Mouse (Mus musculus): ENCODE results near the gene Rora. TPM values are rescaled to one million over a fixed set of nuclear protein-coding genes. Genes with fewer than 3 reads are reported as not detected.

Gene Rora
- polyA plus RNA-seq, 1 experiment from 2014 or later: 8.9 TPM

- peak overlapping the region; percentile 24 for H3K27ac ChIP-seq
- H3K4me3 ChIP-seq (replicated peaks): no peak overlapping the region
- no peaks in the 10 kb centered on the region for H3K27me3 ChIP-seq
- H3K9me3 ChIP-seq (replicated peaks): no peaks in the 10 kb centered on the region
- H3K9ac ChIP-seq: no peak overlapping the region
- peak; percentile 73 for ATAC-seq (replicated peaks; ENCODE audit: low FRiP score)
- no peaks in the 10 kb centered on the region for H3K36me3 ChIP-seq
- H3K4me2 ChIP-seq: no peak overlapping the region
- peaks cover 18% of the 10 kb centered on the region for H3K4me1 ChIP-seq
Measured at GRCm38 (mm10) chr9:69181411-69181810, 527.8 kb downstream of the Rora start.

GRCm38 (mm10) chr9:69183888-69184287 is 530.3 kb downstream of the Rora start:
- ATAC-seq (replicated peaks; ENCODE audit: low FRiP score): no peak
- Histone ChIP-seq H3K9ac (no peak overlapping the region), H3K36me3 (no peaks in the 10 kb centered on the region), H3K4me1 (peaks cover 18% of the 10 kb centered on the region), H3K27me3 (no peaks in the 10 kb centered on the region), H3K4me3 (replicated peaks) (no peak overlapping the region), H3K4me2 (no peak overlapping the region), H3K9me3 (replicated peaks) (no peaks in the 10 kb centered on the region), H3K27ac (no peak overlapping the region)
- WGBS: 77% methylated on average over 4 of the region's 4 CpGs

GRCm38 (mm10) chr9:69190726-69191125 is 537.1 kb downstream of the Rora start:
- 0 out of 2 replicates have a peak, but pooled peaks cover 4% of the 10 kb centered on the region for H3K4me1 ChIP-seq
- no peak for ATAC-seq (replicated peaks; ENCODE audit: low FRiP score)
- no peak overlapping the region for H3K9ac ChIP-seq
- no peak overlapping the region for H3K27ac ChIP-seq
- WGBS: 38% methylated on average over 1 of the region's 1 CpGs
- H3K4me3 ChIP-seq (replicated peaks): no peak overlapping the region
- no peaks in the 10 kb centered on the region for H3K27me3 ChIP-seq
- no peak overlapping the region for H3K4me2 ChIP-seq
- no peaks in the 10 kb centered on the region for H3K9me3 ChIP-seq (replicated peaks)
- no peaks in the 10 kb centered on the region for H3K36me3 ChIP-seq

GRCm38 (mm10) chr9:69192446-69192845 is 538.9 kb downstream of the Rora start:
- Histone ChIP-seq H3K4me3 (replicated peaks) (no peak overlapping the region), H3K27me3 (no peaks in the 10 kb centered on the region), H3K27ac (no peak overlapping the region), H3K36me3 (no peaks in the 10 kb centered on the region), H3K9me3 (replicated peaks) (no peaks in the 10 kb centered on the region), H3K4me2 (no peak overlapping the region), H3K9ac (no peak overlapping the region), H3K4me1 (0 out of 2 replicates have a peak, but pooled peaks cover 4% of the 10 kb centered on the region)
- 92% methylated on average over 8 of the region's 8 CpGs for WGBS
- no peak for ATAC-seq (replicated peaks; ENCODE audit: low FRiP score)

- Histone ChIP-seq H3K27ac (no peak overlapping the region), H3K9ac (no peak overlapping the region), H3K36me3 (no peaks in the 10 kb centered on the region), H3K9me3 (replicated peaks) (no peaks in the 10 kb centered on the region), H3K27me3 (no peaks in the 10 kb centered on the region), H3K4me3 (replicated peaks) (no peak overlapping the region), H3K4me2 (no peak overlapping the region), H3K4me1 (0 out of 2 replicates have a peak, but pooled peaks cover 4% of the 10 kb centered on the region)
- no peak for ATAC-seq (replicated peaks; ENCODE audit: low FRiP score)
- 74% methylated on average over 13 of the region's 13 CpGs for WGBS
Measured at GRCm38 (mm10) chr9:69194638-69195605, 541.3 kb downstream of the Rora start.

GRCm38 (mm10) chr9:69213796-69214195 is 560.2 kb downstream of the Rora start:
- H3K27me3 ChIP-seq: no peaks in the 10 kb centered on the region
- no peak overlapping the region for H3K27ac ChIP-seq
- no peaks in the 10 kb centered on the region for H3K4me1 ChIP-seq
- WGBS: 51% methylated on average over 5 of the region's 5 CpGs
- no peak overlapping the region for H3K4me2 ChIP-seq
- no peak for ATAC-seq (replicated peaks; ENCODE audit: low FRiP score)
- H3K9me3 ChIP-seq (replicated peaks): no peaks in the 10 kb centered on the region
- no peak overlapping the region for H3K9ac ChIP-seq
- no peak overlapping the region for H3K4me3 ChIP-seq (replicated peaks)
- no peaks in the 10 kb centered on the region for H3K36me3 ChIP-seq

GRCm38 (mm10) chr9:69224841-69225240 is 571.3 kb downstream of the Rora start:
- Histone ChIP-seq H3K27ac (no peak overlapping the region), H3K4me1 (peaks cover 20% of the 10 kb centered on the region; the same call in 1 of the 2 replicates), H3K9me3 (replicated peaks) (no peaks in the 10 kb centered on the region), H3K27me3 (peaks cover 11% of the 10 kb centered on the region), H3K9ac (no peak overlapping the region), H3K4me2 (no peak overlapping the region), H3K36me3 (no peaks in the 10 kb centered on the region), H3K4me3 (replicated peaks) (no peak overlapping the region)
- no peak for ATAC-seq (replicated peaks; ENCODE audit: low FRiP score)
- WGBS: 13% methylated on average over 3 of the region's 3 CpGs

- ATAC-seq (replicated peaks; ENCODE audit: low FRiP score): no peak
- H3K4me1 ChIP-seq: peaks cover 20% of the 10 kb centered on the region; the same call in 1 of the 2 replicates
- WGBS: 50% methylated on average over 3 of the region's 3 CpGs
- H3K4me2 ChIP-seq: no peak overlapping the region
- no peak overlapping the region for H3K4me3 ChIP-seq (replicated peaks)
- no peaks in the 10 kb centered on the region for H3K9me3 ChIP-seq (replicated peaks)
- H3K36me3 ChIP-seq: no peaks in the 10 kb centered on the region
- no peak overlapping the region for H3K27ac ChIP-seq
- no peak overlapping the region for H3K9ac ChIP-seq
- peaks cover 11% of the 10 kb centered on the region for H3K27me3 ChIP-seq
Measured at GRCm38 (mm10) chr9:69226424-69226823, 572.8 kb downstream of the Rora start.

GRCm38 (mm10) chr9:69227806-69228205 is 574.2 kb downstream of the Rora start:
- Histone ChIP-seq H3K9me3 (replicated peaks) (no peaks in the 10 kb centered on the region), H3K27me3 (peaks cover 11% of the 10 kb centered on the region), H3K4me3 (replicated peaks) (no peak overlapping the region), H3K4me1 (peaks cover 20% of the 10 kb centered on the region; the same call in 1 of the 2 replicates), H3K27ac (no peak overlapping the region), H3K36me3 (no peaks in the 10 kb centered on the region), H3K9ac (no peak overlapping the region), H3K4me2 (no peak overlapping the region)
- ATAC-seq (replicated peaks; ENCODE audit: low FRiP score): no peak
- 80% methylated on average over 6 of the region's 6 CpGs for WGBS

GRCm38 (mm10) chr9:69229935-69230334 is 576.3 kb downstream of the Rora start:
- H3K27me3 ChIP-seq: no peaks in the 10 kb centered on the region; the same call in 1 of the 2 replicates
- no peak for ATAC-seq (replicated peaks; ENCODE audit: low FRiP score)
- H3K27ac ChIP-seq: no peak overlapping the region
- H3K36me3 ChIP-seq: no peaks in the 10 kb centered on the region
- H3K9ac ChIP-seq: no peak overlapping the region
- H3K4me3 ChIP-seq (replicated peaks): no peak overlapping the region
- H3K9me3 ChIP-seq (replicated peaks): no peaks in the 10 kb centered on the region
- 87% methylated on average over 7 of the region's 7 CpGs for WGBS
- peaks cover 10% of the 10 kb centered on the region; the same call in 1 of the 2 replicates for H3K4me1 ChIP-seq
- no peak overlapping the region for H3K4me2 ChIP-seq

GRCm38 (mm10) chr9:69234526-69234925 is 580.9 kb downstream of the Rora start:
- H3K9me3 ChIP-seq (replicated peaks): no peaks in the 10 kb centered on the region
- no peak overlapping the region for H3K9ac ChIP-seq
- no peak for ATAC-seq (replicated peaks; ENCODE audit: low FRiP score)
- H3K36me3 ChIP-seq: no peaks in the 10 kb centered on the region
- no peak overlapping the region for H3K27ac ChIP-seq
- peaks cover 6% of the 10 kb centered on the region; the same call in 1 of the 2 replicates for H3K4me1 ChIP-seq
- H3K4me2 ChIP-seq: no peak overlapping the region
- no peak overlapping the region for H3K4me3 ChIP-seq (replicated peaks)
- WGBS: 44% methylated on average over 7 of the region's 7 CpGs
- H3K27me3 ChIP-seq: no peaks in the 10 kb centered on the region

- Histone ChIP-seq H3K27ac (no peak overlapping the region), H3K4me1 (peaks cover 7% of the 10 kb centered on the region), H3K9me3 (replicated peaks) (no peaks in the 10 kb centered on the region), H3K36me3 (no peaks in the 10 kb centered on the region), H3K27me3 (no peaks in the 10 kb centered on the region), H3K4me2 (no peak overlapping the region), H3K4me3 (replicated peaks) (no peak overlapping the region), H3K9ac (no peak overlapping the region)
- 54% methylated on average over 10 of the region's 10 CpGs for WGBS
- ATAC-seq (replicated peaks; ENCODE audit: low FRiP score): no peak
Measured at GRCm38 (mm10) chr9:69237316-69237715, 583.7 kb downstream of the Rora start.
